Mouse (Mus musculus) hindbrain, embryonic 15.5 days (tissue): ENCODE results near the gene Actn4. TPM values are rescaled to one million over a fixed set of nuclear protein-coding genes. Genes with fewer than 3 reads are reported as not detected.
A peak's percentile ranks its signal among the peaks of the same experiment; 100 is the strongest.
"Not testable (repeated sequence)": the region's sequence is repeated elsewhere in the genome, so short reads cannot be mapped to it uniquely, and the experiment has no call there.

Source experiments
- ATAC-seq: fragments of 200-750 bp; cut with Nextera tagmentation; 2 replicates; pipeline ENCODE4 v1.8.0; 2017; ENCODE audit warnings: low read depth, moderate number of reproducible peaks, moderate TSS enrichment; ENCODE audit not compliant: low FRiP score
- H3K27ac ChIP-seq: fragments of 300-500 bp; sonication (generic); replicated peaks from 2 replicates; pipeline ENCODE4 v1.5.1; 2015; ENCODE audit warnings: mild to moderate bottlenecking, inconsistent platforms
- H3K27me3 ChIP-seq: fragments of 300-500 bp; sonication (generic); 2 replicates; pipeline ENCODE4 v1.6.1; 2015; ENCODE audit warnings: control low read depth, inconsistent platforms
- H3K36me3 ChIP-seq: fragments of 300-500 bp; sonication (generic); 2 replicates; pipeline ENCODE4 v1.6.1; 2015; ENCODE audit warnings: control low read depth, inconsistent platforms
- H3K4me1 ChIP-seq: fragments of 300-500 bp; sonication (generic); replicated peaks from 2 replicates; pipeline ENCODE4 v1.6.1; 2015; ENCODE audit warnings: control low read depth, inconsistent platforms
- H3K4me2 ChIP-seq: fragments of 300-500 bp; sonication (generic); 2 replicates; pipeline ENCODE4 v1.6.1; 2015; ENCODE audit warnings: moderate library complexity, mild to moderate bottlenecking, inconsistent platforms
- H3K4me3 ChIP-seq: fragments of 300-500 bp; sonication (generic); 2 replicates; pipeline ENCODE4 v1.5.1; 2015; ENCODE audit warnings: mild to moderate bottlenecking, inconsistent platforms
- H3K9ac ChIP-seq: fragments of 300-500 bp; sonication (generic); 2 replicates; pipeline ENCODE4 v1.6.1; 2015; ENCODE audit warnings: inconsistent platforms
- H3K9me3 ChIP-seq: fragments of 300-500 bp; sonication (generic); 2 replicates; pipeline ENCODE4 v1.6.1; 2016; ENCODE audit warnings: control low read depth, inconsistent platforms
- WGBS: fragments of 180-500 bp; shearing (Covaris S2); methylation state at CpG from one replicate; pipeline ENCODE4 v1.1.7; 2015; 5-methylcytosine and 5-hydroxymethylcytosine counted together
- polyA plus RNA-seq: library from polyadenylated mRNA; unstranded; fragments of >200 nt; fragmentation: Nextera tagmentation; extraction: Ambion mirVana; gene quantifications from 2 replicates; pipeline ENCODE4 v1.2.1, GENCODE M21; 2015

The Actn4 gene
- polyA plus RNA-seq, 1 experiment from 2014 or later, result 154 TPM

GRCm38 (mm10) chr7:28968120-28968519 is 6.0 kb upstream of the Actn4 start:
- H3K4me1 ChIP-seq, H3K36me3 ChIP-seq, H3K4me3 ChIP-seq, ATAC-seq, H3K9ac ChIP-seq, H3K9me3 ChIP-seq, H3K27me3 ChIP-seq, H3K27ac ChIP-seq, H3K4me2 ChIP-seq: not testable (repeated sequence)
- 96% methylated on average over 8 of the region's 8 CpGs for WGBS

- no peaks in the 10 kb centered on the region for H3K9me3 ChIP-seq
- H3K27me3 ChIP-seq, result no peaks in the 10 kb centered on the region
- ATAC-seq, result no peak
- H3K9ac ChIP-seq, result no peak overlapping the region
- H3K36me3 ChIP-seq, result peaks cover 5% of the 10 kb centered on the region; the same call in 1 of the 2 replicates
- WGBS, result 79% methylated on average over 4 of the region's 4 CpGs
- H3K4me3 ChIP-seq, result no peak overlapping the region
- H3K4me2 ChIP-seq, result no peak overlapping the region
- H3K4me1 ChIP-seq, result peaks cover 6% of the 10 kb centered on the region
- H3K27ac ChIP-seq, result no peak overlapping the region
These were observed 4.8 kb upstream of the Actn4 start for GRCm38 (mm10) chr7:28966751-28967505.

- Histone ChIP-seq H3K4me2 (no peak overlapping the region), H3K9me3 (no peaks in the 10 kb centered on the region), H3K36me3 (no peaks in the 10 kb centered on the region), H3K27ac (no peak overlapping the region), H3K4me3 (no peak overlapping the region), H3K4me1 (peaks cover 10% of the 10 kb centered on the region), H3K27me3 (no peaks in the 10 kb centered on the region), H3K9ac (no peak overlapping the region)
- no peak for ATAC-seq
- WGBS, result 76% methylated on average over 4 of the region's 5 CpGs
These were observed 4.0 kb upstream of the Actn4 start for GRCm38 (mm10) chr7:28966181-28966580.

GRCm38 (mm10) chr7:28965346-28965840 is 3.3 kb upstream of the Actn4 start:
- no peak overlapping the region for H3K9ac ChIP-seq
- H3K4me2 ChIP-seq, result no peak overlapping the region
- H3K4me1 ChIP-seq, result peaks cover 18% of the 10 kb centered on the region
- no peaks in the 10 kb centered on the region for H3K9me3 ChIP-seq
- no peak overlapping the region for H3K4me3 ChIP-seq
- no peaks in the 10 kb centered on the region for H3K36me3 ChIP-seq
- no peak overlapping the region for H3K27ac ChIP-seq
- ATAC-seq, result no peak
- H3K27me3 ChIP-seq, result no peaks in the 10 kb centered on the region
- 90% methylated on average over 5 of the region's 5 CpGs for WGBS

- Histone ChIP-seq H3K9me3 (no peaks in the 10 kb centered on the region), H3K4me3 (no peak overlapping the region), H3K27me3 (no peaks in the 10 kb centered on the region), H3K36me3 (no peaks in the 10 kb centered on the region), H3K9ac (no peak overlapping the region), H3K27ac (0 out of 2 replicates have a peak overlapping the region, but pooled peaks have one; percentile 88), H3K4me1 (peaks cover 36% of the 10 kb centered on the region), H3K4me2 (no peak overlapping the region)
- WGBS, result 82% methylated on average over 3 of the region's 3 CpGs
- no peak for ATAC-seq
These were observed 1.3 kb upstream of the Actn4 start for GRCm38 (mm10) chr7:28963399-28963923.

GRCm38 (mm10) chr7:28961584-28961926 is 585 bp downstream of the Actn4 start:
- peak overlapping the region; percentile 78 for H3K4me2 ChIP-seq
- H3K9me3 ChIP-seq, result no peaks in the 10 kb centered on the region
- WGBS, result 0% methylated on average over 7 of the region's 7 CpGs
- peak overlapping the region; percentile 88 for H3K27ac ChIP-seq
- H3K9ac ChIP-seq, result peak overlapping the region; percentile 96
- no peaks in the 10 kb centered on the region for H3K27me3 ChIP-seq
- H3K36me3 ChIP-seq, result no peaks in the 10 kb centered on the region
- peaks cover 44% of the 10 kb centered on the region for H3K4me1 ChIP-seq
- peak overlapping the region; percentile 92 for H3K4me3 ChIP-seq
- ATAC-seq, result no peak

- H3K36me3 ChIP-seq, result no peaks in the 10 kb centered on the region
- H3K9ac ChIP-seq, result peak overlapping the region; percentile 96
- H3K27ac ChIP-seq, result 0 out of 2 replicates have a peak overlapping the region, but pooled peaks have one; percentile 31
- peak overlapping the region; percentile 92 for H3K4me3 ChIP-seq
- WGBS, result 31% methylated on average over 9 of the region's 9 CpGs
- H3K9me3 ChIP-seq, result no peaks in the 10 kb centered on the region
- ATAC-seq, result no peak
- no peaks in the 10 kb centered on the region for H3K27me3 ChIP-seq
- H3K4me2 ChIP-seq, result peak overlapping the region; percentile 78
- peaks cover 46% of the 10 kb centered on the region for H3K4me1 ChIP-seq
These were observed 1.6 kb downstream of the Actn4 start for GRCm38 (mm10) chr7:28960354-28961046.

- Histone ChIP-seq H3K36me3 (no peaks in the 10 kb centered on the region), H3K4me1 (peaks cover 52% of the 10 kb centered on the region)
These were observed 2.6 kb downstream of the Actn4 start for GRCm38 (mm10) chr7:28959505-28960045.

GRCm38 (mm10) chr7:28958770-28959169 is 3.4 kb downstream of the Actn4 start:
- no peak for ATAC-seq
- H3K36me3 ChIP-seq, result no peaks in the 10 kb centered on the region
- H3K9me3 ChIP-seq, result no peaks in the 10 kb centered on the region
- no peak overlapping the region for H3K4me3 ChIP-seq
- WGBS, result 58% methylated on average over 1 of the region's 1 CpGs
- H3K27me3 ChIP-seq, result no peaks in the 10 kb centered on the region
- H3K4me1 ChIP-seq, result peaks cover 56% of the 10 kb centered on the region
- no peak overlapping the region for H3K27ac ChIP-seq
- no peak overlapping the region for H3K9ac ChIP-seq
- H3K4me2 ChIP-seq, result peak overlapping the region; percentile 78; the same call in 1 of the 2 replicates

More at GRCm38 (mm10) chr7:28959505-28960045, 2.6 kb downstream of the Actn4 start:
- 44% methylated on average over 6 of the region's 6 CpGs for WGBS
- Histone ChIP-seq H3K9me3 (no peaks in the 10 kb centered on the region), H3K4me2 (peak overlapping the region; percentile 78), H3K9ac (peak overlapping the region; percentile 96), H3K4me3 (peak overlapping the region; percentile 92), H3K27ac (0 out of 2 replicates have a peak overlapping the region, but pooled peaks have one; percentile 37), H3K27me3 (no peaks in the 10 kb centered on the region)
- no peak for ATAC-seq

- no peaks in the 10 kb centered on the region for H3K36me3 ChIP-seq
- H3K4me1 ChIP-seq, result peaks cover 62% of the 10 kb centered on the region
- 68% methylated on average over 1 of the region's 1 CpGs for whole genome bisulfite sequencing
- no peak overlapping the region for H3K9ac ChIP-seq
- H3K9me3 ChIP-seq, result no peaks in the 10 kb centered on the region
- ATAC-seq, result no peak
- H3K4me3 ChIP-seq, result no peak overlapping the region
- H3K27ac ChIP-seq, result no peak overlapping the region
- H3K4me2 ChIP-seq, result no peak overlapping the region
- no peaks in the 10 kb centered on the region for H3K27me3 ChIP-seq
These were observed 4.0 kb downstream of the Actn4 start for GRCm38 (mm10) chr7:28957997-28958725.

GRCm38 (mm10) chr7:28957286-28957685 is 4.9 kb downstream of the Actn4 start:
- H3K27ac ChIP-seq, result no peak overlapping the region
- 87% methylated on average over 6 of the region's 6 CpGs for WGBS
- H3K36me3 ChIP-seq, result no peaks in the 10 kb centered on the region
- H3K4me1 ChIP-seq, result peaks cover 63% of the 10 kb centered on the region
- no peaks in the 10 kb centered on the region for H3K9me3 ChIP-seq
- no peak overlapping the region for H3K4me3 ChIP-seq
- ATAC-seq, result no peak
- no peaks in the 10 kb centered on the region for H3K27me3 ChIP-seq
- H3K4me2 ChIP-seq, result no peak overlapping the region
- no peak overlapping the region for H3K9ac ChIP-seq
